Mouse (Mus musculus) liver, adult 2 months (tissue): Measurements from ENCODE around the gene Nes.

Source experiments
- CTCF ChIP-seq: fragments of 200-500 bp; IDR thresholded peaks from 2 replicates; pipeline ENCODE4 v1.5.1; 2011; ENCODE audit warnings: low read depth, low read length, control low read depth
- POLR2A ChIP-seq: fragments of 200-500 bp; IDR thresholded peaks from 2 replicates; pipeline ENCODE4 v1.6.1; 2011; ENCODE audit warnings: low read length, control low read depth; ENCODE audit not compliant: insufficient read depth; ENCODE audit errors: extremely low read depth

DNA sequence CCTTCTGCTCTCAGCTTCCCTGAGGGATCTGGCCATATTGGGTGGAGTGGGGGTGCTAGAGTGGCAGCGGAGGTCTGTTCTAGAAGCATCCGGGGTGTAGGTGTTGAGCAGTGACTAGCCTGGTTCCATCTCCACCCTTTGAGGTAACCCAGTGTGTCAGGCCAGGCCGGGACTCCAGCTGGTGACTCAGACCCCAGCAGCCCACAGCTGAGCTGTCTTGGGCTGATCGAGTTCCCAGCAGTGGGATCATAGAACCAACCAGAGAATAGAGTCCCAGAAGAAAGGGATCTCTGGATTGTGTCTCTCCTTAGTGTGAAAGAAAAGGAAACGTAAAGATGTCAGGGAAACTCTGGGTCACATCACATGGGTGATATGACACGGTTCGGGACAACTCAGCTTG is 11.5 kb upstream of the Nes start:
- TF ChIP-seq CTCF: no peak
- TF ChIP-seq POLR2A: no peak
